Mouse (Mus musculus): ENCODE data around the gene Rchy1. TPM values are rescaled to one million over a fixed set of nuclear protein-coding genes. Genes with fewer than 3 reads are reported as not detected.
"Not testable (repeated sequence)": the region's sequence is repeated elsewhere in the genome, so short reads cannot be mapped to it uniquely, and the experiment has no call there.

Gene Rchy1
- total RNA-seq, 2 experiments from 2014 or later, result 28.2 to 32.4 TPM

GRCm38 (mm10) chr5:91961370-91961769, 1.5 kb downstream of the Rchy1 start:
- intact Hi-C loops (cut with DNase I), result loop anchor here (5.0 kb wide), 2 partner anchors 81 to 156 kb away; partner anchors contain the start of gene Cdkl2
- no peak for DNase-seq (ENCODE audit: low spot score)

DNA sequence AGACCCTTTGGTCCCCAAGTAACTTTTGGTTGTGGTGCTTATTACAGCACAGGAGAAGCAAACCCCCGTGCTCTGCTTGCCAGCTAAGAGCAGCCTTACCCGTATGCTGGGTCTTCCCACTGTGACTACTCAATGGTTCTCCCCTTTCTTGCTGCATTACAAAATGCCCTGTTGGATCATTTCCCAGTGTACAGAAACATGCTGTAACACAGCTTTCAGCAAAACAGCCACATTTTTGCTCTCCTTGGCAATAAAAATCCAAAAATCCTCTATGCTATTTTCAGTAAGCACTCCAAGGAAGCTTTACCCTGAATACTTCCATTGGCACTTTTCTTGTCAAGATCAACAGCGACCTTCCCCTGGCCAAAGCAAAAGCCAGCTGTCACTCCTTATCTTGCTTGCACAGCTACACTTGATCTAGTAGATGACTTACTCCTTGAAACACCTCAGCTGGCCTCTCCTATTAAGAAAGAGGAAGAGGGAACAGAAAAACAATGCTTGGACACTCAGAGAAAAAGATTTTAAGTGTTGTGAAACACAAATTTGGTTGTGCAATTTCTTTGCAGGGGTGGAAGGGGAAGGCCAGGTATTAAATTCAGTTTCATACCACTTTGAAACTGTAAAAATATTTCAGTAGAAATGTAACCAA, 2.1 kb downstream of the Rchy1 start:
- intact Hi-C loops (cut with DNase I), result loop anchor here (5.0 kb wide), 2 partner anchors 82 to 157 kb away; partner anchors contain the start of gene Cdkl2
- DNase-seq (ENCODE audit: low spot score), result no peak

GRCm38 (mm10) chr5:91959986-91960385, 2.9 kb downstream of the Rchy1 start:
- intact Hi-C loops (cut with DNase I), result loop anchor here (5.0 kb wide), 2 partner anchors 82 to 157 kb away; partner anchors contain the start of gene Cdkl2
- no peak for DNase-seq (ENCODE audit: low spot score)

DNA sequence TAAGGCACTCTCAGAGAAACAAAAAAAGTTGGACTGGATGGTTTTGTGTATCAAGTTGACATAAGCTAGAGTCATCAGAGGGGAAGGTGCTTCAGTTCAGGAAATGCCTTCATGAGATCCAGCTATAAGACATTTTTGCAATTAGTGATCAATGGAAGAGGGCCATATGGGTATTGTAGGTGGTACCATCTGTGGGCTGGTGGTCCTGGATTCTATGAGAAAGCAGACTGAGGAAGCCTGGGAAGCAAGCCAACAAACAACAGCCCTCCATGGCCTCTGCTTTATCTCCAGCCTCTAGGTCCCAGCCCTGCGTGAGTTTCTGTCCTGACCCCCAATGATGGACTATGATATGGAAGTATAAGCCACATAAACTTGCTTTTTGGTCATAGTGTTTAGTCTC, 3.8 kb downstream of the Rchy1 start:
- no peak for DNase-seq (ENCODE audit: low spot score)
- intact Hi-C loops (cut with DNase I), result no loop called here

DNA sequence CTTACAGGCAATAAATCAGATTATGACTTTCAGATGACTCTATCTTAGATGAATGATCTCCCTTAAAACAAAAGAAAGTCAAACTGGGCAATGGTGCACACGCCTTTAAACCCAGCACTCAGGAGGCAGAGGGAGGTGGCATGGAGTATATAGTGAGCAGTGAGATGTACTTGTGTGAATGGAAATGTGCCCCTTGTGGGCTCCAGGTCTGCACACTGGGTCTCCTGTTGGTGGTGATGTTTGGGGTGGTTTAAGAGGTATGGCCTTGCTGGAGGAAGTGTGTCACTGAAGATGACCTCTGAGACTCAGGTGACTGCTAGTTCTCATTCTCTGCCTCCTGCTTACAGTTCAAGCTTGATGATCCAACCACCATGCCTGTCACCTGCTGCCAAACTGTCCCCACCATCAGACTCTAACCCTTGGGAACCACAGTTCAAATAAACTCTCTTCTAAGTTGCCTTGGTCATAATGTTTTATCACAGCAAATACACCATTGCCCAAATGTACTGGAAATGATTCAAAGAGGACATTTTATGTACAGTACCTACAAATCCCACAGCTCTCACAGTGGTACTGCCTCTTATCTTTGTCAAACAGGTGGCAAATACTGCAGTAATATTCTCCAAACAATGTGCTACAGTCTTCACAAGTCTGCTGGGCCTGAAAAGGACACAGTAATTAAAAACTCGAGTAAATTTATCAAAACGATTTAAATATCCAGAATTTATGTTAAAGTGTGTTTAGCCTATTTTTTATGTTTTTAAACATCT, 5.7 kb downstream of the Rchy1 start:
- intact Hi-C loops (cut with DNase I), result no loop called here
- DNase-seq (ENCODE audit: low spot score), result no peak

GRCm38 (mm10) chr5:91951404-91951803, 11.5 kb downstream of the Rchy1 start:
- DNase-seq (ENCODE audit: low spot score), result no peak
- intact Hi-C loops (cut with DNase I), result loop anchor here (2.0 to 5.0 kb wide), 2 partner anchors 435 to 484 kb away; partner anchors contain the start of gene Parm1

GRCm38 (mm10) chr5:91949441-91949840, 13.4 kb downstream of the Rchy1 start:
- DNase-seq (ENCODE audit: low spot score), result no peak
- intact Hi-C loops (cut with DNase I), result no loop called here

DNA sequence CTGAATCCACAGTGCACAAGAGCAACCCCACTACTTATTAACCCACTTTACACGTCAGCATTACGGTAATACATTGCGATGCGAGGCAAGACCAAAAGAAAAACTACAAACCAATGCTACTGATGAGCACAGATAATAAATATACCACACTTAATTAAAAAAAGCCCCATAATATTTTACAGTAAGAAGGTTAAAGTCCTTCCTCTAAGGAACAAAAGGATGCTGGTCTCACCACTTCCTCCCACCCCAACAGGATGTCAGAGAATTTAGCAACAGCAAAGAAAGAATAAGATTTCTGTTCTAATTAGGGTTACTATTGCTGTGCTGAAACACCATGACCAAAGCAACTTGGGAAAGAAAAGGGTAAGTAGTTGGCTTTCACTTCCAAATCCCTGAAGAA, 15.9 kb downstream of the Rchy1 start:
- no peak for DNase-seq (ENCODE audit: low spot score)

DNA sequence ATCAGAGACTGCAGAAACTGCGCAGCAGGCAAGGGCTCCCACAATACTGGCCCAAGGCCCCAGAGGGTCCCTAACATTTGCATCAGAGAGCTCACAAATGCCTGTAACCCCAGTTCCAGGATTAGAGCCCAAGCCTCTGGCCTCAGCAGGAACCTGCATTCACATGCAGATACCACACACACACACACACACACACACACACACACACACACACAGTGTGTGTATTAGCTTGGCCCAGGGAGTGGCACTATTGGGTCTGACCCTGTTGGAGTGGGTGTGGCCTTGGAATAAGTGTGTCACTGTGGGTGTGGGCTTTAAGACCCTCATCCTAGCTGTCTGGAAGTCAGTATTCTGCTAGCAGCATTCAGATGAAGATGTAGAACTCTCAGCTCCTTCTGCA, 17.3 kb downstream of the Rchy1 start:
- intact Hi-C loops (cut with DNase I); DNase-seq (ENCODE audit: low spot score): not testable (repeated sequence)

More for the DNA sequence above, 15.9 kb downstream of the Rchy1 start:
- intact Hi-C loops (cut with DNase I), result no loop called here

GRCm38 (mm10) chr5:91913231-91913630, 49.6 kb downstream of the Rchy1 start:
- intact Hi-C loops (cut with DNase I), result no loop called here
- no peak for DNase-seq (ENCODE audit: low spot score)

GRCm38 (mm10) chr5:91911384-91912106, 51.3 kb downstream of the Rchy1 start:
- DNase-seq (ENCODE audit: low spot score), result no peak
- intact Hi-C loops (cut with DNase I), result no loop called here

GRCm38 (mm10) chr5:91910616-91911015, 52.3 kb downstream of the Rchy1 start:
- intact Hi-C loops (cut with DNase I), result no loop called here
- DNase-seq (ENCODE audit: low spot score), result no peak

GRCm38 (mm10) chr5:91909010-91909620, 53.8 kb downstream of the Rchy1 start:
- intact Hi-C loops (cut with DNase I), result no loop called here
- no peak for DNase-seq (ENCODE audit: low spot score)

Other genes starting within 250 kb of the Rchy1 start
- gene Odaph, start 24.4 kb upstream of the Rchy1 start, total RNA-seq (2021), result not detected
- 1 to 10 TPM; 3.6 to 4.4 TPM for gene Cdkl2, start 80.8 kb upstream of the Rchy1 start, total RNA-seq (2021)
- gene G3bp2, start 120.7 kb upstream of the Rchy1 start, total RNA-seq (2021), result 10 to 100 TPM; 64.4 to 67.9 TPM
- 10 to 100 TPM; 38.2 to 38.3 TPM for gene Uso1, start 174.9 kb upstream of the Rchy1 start, total RNA-seq (2021)